In the genomic region with DNA sequence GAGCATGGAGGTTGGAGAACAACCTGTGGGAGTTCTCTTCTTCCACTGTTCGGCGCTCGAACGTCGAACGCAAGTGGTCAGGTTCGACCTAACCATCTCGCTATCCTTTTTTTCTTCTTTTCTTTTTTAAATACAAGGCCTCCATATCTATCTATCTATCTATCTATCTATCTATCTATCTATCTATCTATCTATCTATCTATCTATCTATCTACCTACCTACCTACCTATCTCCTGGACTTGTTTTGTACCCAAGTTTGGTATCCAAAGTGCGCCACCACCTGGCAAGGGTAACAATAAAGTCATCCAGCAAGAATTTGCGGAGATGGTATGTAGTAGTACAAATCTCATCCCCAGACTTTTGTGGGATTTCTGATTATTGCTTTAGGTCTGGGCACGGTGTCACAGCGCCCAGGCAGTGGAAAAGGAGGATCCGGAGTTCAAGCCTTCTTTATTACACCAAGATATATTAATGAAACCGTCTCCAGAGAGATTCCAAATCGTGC, we compare ENCODE assay signal across 8 mouse cellular contexts. TPM values are rescaled to one million over a fixed set of nuclear protein-coding genes. Genes with fewer than 3 reads are reported as not detected.
DNase-seq lines count a peak whose midpoint lies in the region; ATAC-seq lines count a peak whose summit lies in the region.

A gene (minus strand): TSS at position 51 of the 506 bp plus-strand sequence.

- DNase-seq in CD4-positive, CD25-positive, alpha-beta regulatory T cell, adult 2 months (ENCODE audit: low read depth, low spot score): peak; percentile 78
- peak; percentile 81 for DNase-seq in adipocyte (ENCODE audit: low spot score)
- DNase-seq in heart, postnatal 25 days (ENCODE audit: low spot score): no peak
- DNase-seq in layer of hippocampus, postnatal 10 days (ENCODE audit: low spot score in 2 of 2): peak in 1 of 2 experiments; percentile 35
- DNase-seq in lung, postnatal 14 days: peak; percentile 55
- DNase-seq in spleen, postnatal 36 days (ENCODE audit: low spot score in 2 of 2): peak; percentile 58 to 73
- DNase-seq in ovary, adult 18-20 months (ENCODE audit: low spot score): no peak

- intact Hi-C loops in heart, postnatal 25 days (cut with DNase I): loop anchor here (10.0 kb wide), 1 partner anchor 361 kb away; a partner anchor contains a TSS

- peak; percentile 8 for ATAC-seq in erythroid progenitor cell, adult 5-6 weeks (replicated peaks; ENCODE audit: low FRiP score, poor library complexity, severe bottlenecking)

RNA-seq across cellular contexts. Expression of the gene that starts here (rescaled TPM):
- total RNA-seq in erythroid progenitor cell, adult 5-6 weeks (2015; ENCODE audit: low replicate concordance): 226 and 288 TPM in 2 replicates
- 201 and 298 TPM in 2 replicates for total RNA-seq in erythroid progenitor cell, adult 5-6 weeks (2017; ENCODE audit: low replicate concordance)
- 100 to 1,000 TPM; 298 to 299 TPM for total RNA-seq in heart, postnatal 25 days (2021)
- 100 to 1,000 TPM; 308 to 382 TPM for total RNA-seq in layer of hippocampus, postnatal 10 days (2021)

Comparison
In these comparisons a context has a peak if more than half of its experiments do, and no peak if none do; other contexts are left out.
1. DNase-seq: peak in CD4-positive, CD25-positive, alpha-beta regulatory T cell, adult 2 months (single experiment), adipocyte (single experiment), lung, postnatal 14 days (single experiment) and spleen, postnatal 36 days (2 of 2); none in heart, postnatal 25 days (single experiment) and ovary, adult 18-20 months (single experiment).